Mouse (Mus musculus) testis, postnatal 14 days (tissue): ENCODE results near the gene Pipox.

Source experiments
- DNase-seq: peaks from one replicate; pipeline ENCODE4 v3.0.0; 2021; ENCODE audit warnings: low spot score

The Pipox gene

GRCm38 (mm10) chr11:77908468-77908867 is 14.6 kb upstream of the Pipox start:
- DNase-seq, result no peak

- DNase-seq, result no peak
Measured at GRCm38 (mm10) chr11:77906747-77907174, 12.9 kb upstream of the Pipox start.

GRCm38 (mm10) chr11:77906097-77906687 is 12.3 kb upstream of the Pipox start:
- DNase-seq, result no peak

GRCm38 (mm10) chr11:77904707-77905106 is 10.8 kb upstream of the Pipox start:
- no peak for DNase-seq

- no peak for DNase-seq
Measured at GRCm38 (mm10) chr11:77903761-77904160, 9.9 kb upstream of the Pipox start.

GRCm38 (mm10) chr11:77901775-77902355 is 8.0 kb upstream of the Pipox start:
- DNase-seq, result no peak

GRCm38 (mm10) chr11:77901366-77901765 is 7.5 kb upstream of the Pipox start:
- DNase-seq, result no peak

GRCm38 (mm10) chr11:77900696-77901095 is 6.8 kb upstream of the Pipox start:
- no peak for DNase-seq

- no peak for DNase-seq
Measured at GRCm38 (mm10) chr11:77900187-77900586, 6.3 kb upstream of the Pipox start.

GRCm38 (mm10) chr11:77896820-77897805 is 3.2 kb upstream of the Pipox start:
- DNase-seq, result no peak

- DNase-seq, result no peak
Measured at GRCm38 (mm10) chr11:77896480-77896819, 2.6 kb upstream of the Pipox start.

- DNase-seq, result no peak
Measured at GRCm38 (mm10) chr11:77896011-77896410, 2.1 kb upstream of the Pipox start.

GRCm38 (mm10) chr11:77894967-77895366 is 1.1 kb upstream of the Pipox start:
- no peak for DNase-seq

GRCm38 (mm10) chr11:77893283-77893682 is 613 bp downstream of the Pipox start:
- no peak for DNase-seq

- DNase-seq, result no peak
Measured at GRCm38 (mm10) chr11:77892883-77893282, 1.0 kb downstream of the Pipox start.

GRCm38 (mm10) chr11:77890648-77891258 is 3.1 kb downstream of the Pipox start:
- no peak for DNase-seq

- no peak for DNase-seq
Measured at GRCm38 (mm10) chr11:77889484-77889883, 4.4 kb downstream of the Pipox start.

GRCm38 (mm10) chr11:77888846-77889245 is 5.0 kb downstream of the Pipox start:
- no peak for DNase-seq

GRCm38 (mm10) chr11:77887373-77887960 is 6.4 kb downstream of the Pipox start:
- DNase-seq, result no peak

GRCm38 (mm10) chr11:77885246-77885575 is 8.7 kb downstream of the Pipox start:
- DNase-seq, result no peak

GRCm38 (mm10) chr11:77884524-77885245 is 9.2 kb downstream of the Pipox start:
- DNase-seq, result no peak

- no peak for DNase-seq
Measured at GRCm38 (mm10) chr11:77876760-77877148, 17.1 kb downstream of the Pipox start.
